Mouse (Mus musculus) limb, embryonic 14.5 days (tissue): Measurements from ENCODE around the gene Cib1. TPM values are rescaled to one million over a fixed set of nuclear protein-coding genes. Genes with fewer than 3 reads are reported as not detected.

Experiments
- ATAC-seq: fragments of 200-750 bp; cut with Nextera tagmentation; 2 replicates; pipeline ENCODE4 v1.8.0; 2017; ENCODE audit warnings: low read depth, moderate number of reproducible peaks, moderate TSS enrichment; ENCODE audit not compliant: low FRiP score
- DNase-seq: peaks from one replicate; pipeline ENCODE4 v3.0.0-alpha.2; 2015; ENCODE audit warnings: low spot score
- H3K27ac ChIP-seq: fragments of 300-500 bp; sonication (generic); replicated peaks from 2 replicates; pipeline ENCODE4 v1.5.1; 2014; ENCODE audit warnings: low read depth, mild to moderate bottlenecking, low read length, moderate library complexity, mixed read lengths
- H3K27me3 ChIP-seq: fragments of 300-500 bp; sonication (generic); 2 replicates; pipeline ENCODE4 v1.6.1; 2014; ENCODE audit warnings: low read length, mixed read lengths; ENCODE audit not compliant: control insufficient read depth, insufficient read depth
- H3K36me3 ChIP-seq: fragments of 300-500 bp; sonication (generic); 2 replicates; pipeline ENCODE4 v1.6.1; 2014; ENCODE audit warnings: mild to moderate bottlenecking, low read length, moderate library complexity, mixed read lengths; ENCODE audit not compliant: control insufficient read depth, insufficient read depth
- H3K4me1 ChIP-seq: fragments of 300-500 bp; sonication (generic); 2 replicates; pipeline ENCODE4 v1.6.1; 2014; ENCODE audit warnings: antibody characterized with exemption, low read length, mixed read lengths; ENCODE audit not compliant: control insufficient read depth, insufficient read depth
- H3K4me2 ChIP-seq: fragments of 300-500 bp; sonication (generic); replicated peaks from 2 replicates; pipeline ENCODE4 v1.6.1; 2014; ENCODE audit warnings: low read depth, mild to moderate bottlenecking, low read length, moderate library complexity; ENCODE audit not compliant: severe bottlenecking
- H3K4me3 ChIP-seq: fragments of 300-500 bp; sonication (generic); replicated peaks from 2 replicates; pipeline ENCODE4 v1.5.1; 2014; ENCODE audit warnings: low read length
- H3K9ac ChIP-seq: fragments of 300-500 bp; sonication (generic); 2 replicates; pipeline ENCODE4 v1.6.1; 2014; ENCODE audit warnings: mild to moderate bottlenecking, low read depth, low read length, moderate library complexity; ENCODE audit not compliant: severe bottlenecking
- H3K9me3 ChIP-seq: fragments of 300-500 bp; sonication (generic); 2 replicates; pipeline ENCODE4 v1.6.1; 2016; ENCODE audit warnings: low read length; ENCODE audit not compliant: control insufficient read depth
- POLR2A ChIP-seq: fragments of 200-500 bp; IDR thresholded peaks from 2 replicates; pipeline ENCODE4 v1.8.0; 2012; ENCODE audit warnings: inconsistent platforms, mild to moderate bottlenecking, moderate library complexity, borderline replicate concordance; ENCODE audit not compliant: insufficient read depth, insufficient read length; ENCODE audit errors: extremely low read depth
- WGBS: fragments of 180-500 bp; shearing (Covaris S2); extraction: QIAGEN DNeasy Blood & Tissue Kit; methylation state at CpG from one replicate; pipeline ENCODE4 v1.1.7; 2014; 5-methylcytosine and 5-hydroxymethylcytosine counted together
- polyA plus RNA-seq, 2 experiments: library from polyadenylated mRNA; depleted of rRNA in 1 of 2; stranded (reverse) in 1 of 2; unstranded in 1 of 2; fragments of >200 nt; fragmentation: Nextera tagmentation in 1 of 2; extraction: Ambion mirVana in 1 of 2; gene quantifications; 2 replicates each; pipeline versions ENCODE4 v1.2.1 to v1.2.3; 2012 to 2014

Cib1 gene
- polyA plus RNA-seq, 2 experiments, result 37.8 to 66.1 TPM

GRCm38 (mm10) chr7:80205705-80206589 lies 26.7 kb downstream of the Cib1 start:
- Histone ChIP-seq H3K9me3 (no peaks in the 10 kb centered on the region), H3K27ac (no peak overlapping the region), H3K27me3 (no peaks in the 10 kb centered on the region), H3K9ac (no peak overlapping the region), H3K4me3 (no peak overlapping the region), H3K4me1 (peaks cover 24% of the 10 kb centered on the region), H3K4me2 (no peak overlapping the region), H3K36me3 (peaks cover 9% of the 10 kb centered on the region; the same call in 1 of the 2 replicates)
- no peak for TF ChIP-seq POLR2A
- DNase-seq (no peak), ATAC-seq (no peak)
- 81% methylated on average over 12 of the region's 12 CpGs for WGBS

GRCm38 (mm10) chr7:80204961-80205360 lies 27.7 kb downstream of the Cib1 start:
- Histone ChIP-seq H3K27me3 (no peaks in the 10 kb centered on the region), H3K4me2 (no peak overlapping the region), H3K36me3 (peaks cover 9% of the 10 kb centered on the region; the same call in 1 of the 2 replicates), H3K4me3 (no peak overlapping the region), H3K4me1 (peaks cover 33% of the 10 kb centered on the region), H3K9me3 (no peaks in the 10 kb centered on the region), H3K27ac (no peak overlapping the region), H3K9ac (no peak overlapping the region)
- ATAC-seq (no peak; the same call in 1 of the 2 replicates), DNase-seq (no peak)
- TF ChIP-seq POLR2A, result no peak
- WGBS, result 76% methylated on average over 7 of the region's 7 CpGs

- peaks cover 9% of the 10 kb centered on the region; the same call in 1 of the 2 replicates for H3K36me3 ChIP-seq
- no peaks in the 10 kb centered on the region for H3K27me3 ChIP-seq
- H3K9ac ChIP-seq, result no peak overlapping the region
- DNase-seq, result no peak
- 76% methylated on average over 4 of the region's 4 CpGs for WGBS
- no peak for TF ChIP-seq POLR2A
- no peak overlapping the region for H3K4me3 ChIP-seq
- no peak for ATAC-seq
- H3K27ac ChIP-seq, result no peak overlapping the region
- H3K4me2 ChIP-seq, result no peak overlapping the region
- peaks cover 35% of the 10 kb centered on the region for H3K4me1 ChIP-seq
- H3K9me3 ChIP-seq, result no peaks in the 10 kb centered on the region
Measured at GRCm38 (mm10) chr7:80204362-80204761, 28.3 kb downstream of the Cib1 start.

- no peak overlapping the region for H3K4me2 ChIP-seq
- peaks cover 9% of the 10 kb centered on the region; the same call in 1 of the 2 replicates for H3K36me3 ChIP-seq
- no peak for TF ChIP-seq POLR2A
- no peak overlapping the region for H3K9ac ChIP-seq
- H3K4me1 ChIP-seq, result peaks cover 34% of the 10 kb centered on the region
- 73% methylated on average over 12 of the region's 12 CpGs for WGBS
- ATAC-seq, result no peak
- no peaks in the 10 kb centered on the region for H3K9me3 ChIP-seq
- H3K4me3 ChIP-seq, result no peak overlapping the region
- H3K27ac ChIP-seq, result no peak overlapping the region
- H3K27me3 ChIP-seq, result no peaks in the 10 kb centered on the region
- no peak for DNase-seq
Measured at GRCm38 (mm10) chr7:80203638-80204096, 28.9 kb downstream of the Cib1 start.

- Histone ChIP-seq H3K27ac (no peak overlapping the region), H3K4me3 (no peak overlapping the region), H3K27me3 (no peaks in the 10 kb centered on the region), H3K4me1 (peaks cover 27% of the 10 kb centered on the region), H3K9ac (no peak overlapping the region), H3K36me3 (peaks cover 9% of the 10 kb centered on the region; the same call in 1 of the 2 replicates), H3K4me2 (no peak overlapping the region), H3K9me3 (no peaks in the 10 kb centered on the region)
- ATAC-seq (no peak), DNase-seq (no peak)
- no peak for TF ChIP-seq POLR2A
- 88% methylated on average over 5 of the region's 5 CpGs for WGBS
Measured at GRCm38 (mm10) chr7:80202961-80203360, 29.7 kb downstream of the Cib1 start.
